Mouse (Mus musculus) heart, embryonic 16.5 days (tissue): Measurements from ENCODE around the gene Cers6. TPM values are rescaled to one million over a fixed set of nuclear protein-coding genes. Genes with fewer than 3 reads are reported as not detected.

ENCODE experiments used
- ATAC-seq: fragments of 200-750 bp; cut with Nextera tagmentation; replicated peaks from 2 replicates; pipeline ENCODE4 v1.8.0; 2017; ENCODE audit warnings: moderate number of reproducible peaks; ENCODE audit not compliant: insufficient read depth, low FRiP score; ENCODE audit errors: extremely low read depth
- H3K27ac ChIP-seq: fragments of 300-500 bp; sonication (generic); 2 replicates; pipeline ENCODE4 v1.5.1; 2014; ENCODE audit warnings: mild to moderate bottlenecking, low read length, control low read depth, moderate library complexity
- H3K27me3 ChIP-seq: fragments of 300-500 bp; sonication (generic); 2 replicates; pipeline ENCODE4 v1.6.1; 2014; ENCODE audit warnings: low read length, mixed read lengths; ENCODE audit not compliant: control insufficient read depth, insufficient read depth
- H3K36me3 ChIP-seq: fragments of 300-500 bp; sonication (generic); 2 replicates; pipeline ENCODE4 v1.6.1; 2014; ENCODE audit not compliant: control insufficient read depth, insufficient read depth
- H3K4me1 ChIP-seq: fragments of 300-500 bp; sonication (generic); 2 replicates; pipeline ENCODE4 v1.6.1; 2014; ENCODE audit warnings: low read length, mixed read lengths; ENCODE audit not compliant: control insufficient read depth, insufficient read depth
- H3K4me2 ChIP-seq: fragments of 300-500 bp; sonication (generic); 2 replicates; pipeline ENCODE4 v1.6.1; 2014; ENCODE audit warnings: low read depth, mild to moderate bottlenecking, control low read depth, low read length
- H3K4me3 ChIP-seq: fragments of 300-500 bp; sonication (generic); 2 replicates; pipeline ENCODE4 v1.5.1; 2014; ENCODE audit warnings: mild to moderate bottlenecking, control low read depth, low read length
- H3K9ac ChIP-seq: fragments of 300-500 bp; sonication (generic); 2 replicates; pipeline ENCODE4 v1.6.1; 2014; ENCODE audit warnings: low read length, control low read depth
- H3K9me3 ChIP-seq: fragments of 300-500 bp; sonication (generic); replicated peaks from 2 replicates; pipeline ENCODE4 v1.6.1; 2016; ENCODE audit warnings: low read length; ENCODE audit not compliant: control insufficient read depth
- WGBS: fragments of 180-500 bp; shearing (Covaris S2); extraction: QIAGEN DNeasy Blood & Tissue Kit; methylation state at CpG from one replicate; pipeline ENCODE4 v1.1.7; 2014; 5-methylcytosine and 5-hydroxymethylcytosine counted together
- polyA plus RNA-seq: library from polyadenylated mRNA; unstranded; fragments of >200 nt; fragmentation: Nextera tagmentation; extraction: Ambion mirVana; gene quantifications from 2 replicates; pipeline ENCODE4 v1.2.1, GENCODE M21; 2015

Gene Cers6
- polyA plus RNA-seq, 1 experiment from 2014 or later, result 22.3 TPM

GRCm38 (mm10) chr2:68889661-68890170, 28.5 kb downstream of the Cers6 start:
- no peak overlapping the region for H3K9ac ChIP-seq
- no peak overlapping the region for H3K4me2 ChIP-seq
- WGBS, result 81% methylated on average over 5 of the region's 5 CpGs
- no peaks in the 10 kb centered on the region for H3K36me3 ChIP-seq
- peaks cover 19% of the 10 kb centered on the region for H3K4me1 ChIP-seq
- H3K4me3 ChIP-seq, result no peak overlapping the region
- H3K27me3 ChIP-seq, result no peaks in the 10 kb centered on the region
- H3K27ac ChIP-seq, result no peak overlapping the region
- ATAC-seq, result no peak
- H3K9me3 ChIP-seq, result no peaks in the 10 kb centered on the region

- Histone ChIP-seq H3K9ac (no peak overlapping the region), H3K4me1 (peaks cover 26% of the 10 kb centered on the region), H3K36me3 (no peaks in the 10 kb centered on the region), H3K27me3 (no peaks in the 10 kb centered on the region), H3K27ac (no peak overlapping the region), H3K4me3 (no peak overlapping the region), H3K9me3 (no peaks in the 10 kb centered on the region), H3K4me2 (no peak overlapping the region)
- WGBS, result 93% methylated on average over 4 of the region's 4 CpGs
- no peak for ATAC-seq
Observed at GRCm38 (mm10) chr2:68892476-68892875, 31.2 kb downstream of the Cers6 start.

GRCm38 (mm10) chr2:68895044-68895764, 34.0 kb downstream of the Cers6 start:
- Histone ChIP-seq H3K36me3 (no peaks in the 10 kb centered on the region), H3K4me1 (peaks cover 26% of the 10 kb centered on the region), H3K9me3 (no peaks in the 10 kb centered on the region), H3K9ac (no peak overlapping the region), H3K27me3 (no peaks in the 10 kb centered on the region), H3K4me3 (no peak overlapping the region), H3K4me2 (peak overlapping the region; percentile 38; the same call in 1 of the 2 replicates), H3K27ac (peak overlapping the region; percentile 71)
- WGBS, result 78% methylated on average over 10 of the region's 10 CpGs
- ATAC-seq, result no peak

GRCm38 (mm10) chr2:68896196-68896595, 35.0 kb downstream of the Cers6 start:
- Histone ChIP-seq H3K4me1 (peaks cover 36% of the 10 kb centered on the region), H3K9ac (no peak overlapping the region), H3K27ac (peak overlapping the region; percentile 71), H3K9me3 (no peaks in the 10 kb centered on the region), H3K4me2 (peak overlapping the region; percentile 38), H3K36me3 (no peaks in the 10 kb centered on the region), H3K27me3 (no peaks in the 10 kb centered on the region), H3K4me3 (no peak overlapping the region)
- 36% methylated on average over 4 of the region's 4 CpGs for WGBS
- ATAC-seq, result peak; percentile 76

DNA sequence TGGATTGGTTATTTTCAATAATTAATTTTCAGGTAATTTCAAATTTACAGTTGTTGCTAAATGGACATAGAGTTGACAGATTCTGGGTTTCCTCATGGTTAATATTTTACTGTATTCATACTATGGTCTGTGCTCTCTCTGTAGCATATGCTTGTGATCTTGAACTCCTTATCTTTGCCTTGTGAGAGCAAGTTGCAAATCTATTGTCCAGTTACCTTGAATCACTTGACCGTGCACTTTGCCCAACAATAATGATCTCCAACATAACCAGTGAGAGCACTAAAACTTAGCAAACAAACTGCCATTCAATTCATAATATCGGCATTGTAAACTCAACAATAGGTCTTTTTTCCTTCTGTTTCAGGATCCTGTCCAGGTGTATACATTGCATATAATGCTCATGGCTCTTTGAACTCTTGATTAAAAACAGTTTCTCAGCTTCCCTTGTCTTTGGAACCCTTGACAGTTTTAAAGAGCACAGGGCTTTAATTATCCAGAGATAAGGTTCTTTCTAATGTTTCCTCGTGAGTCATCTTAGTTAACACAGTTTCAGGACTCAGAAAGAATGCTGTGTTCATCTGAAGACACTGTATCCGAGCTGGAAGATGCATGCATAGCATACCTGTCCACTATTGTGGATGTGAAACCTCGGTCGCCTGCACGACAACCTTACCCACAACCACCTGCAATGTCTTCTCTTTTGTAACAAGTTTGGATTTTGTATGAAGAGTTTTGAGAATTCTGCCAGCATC, 38.7 kb downstream of the Cers6 start:
- H3K36me3 ChIP-seq, result no peaks in the 10 kb centered on the region
- ATAC-seq, result no peak
- H3K27ac ChIP-seq, result peak overlapping the region; percentile 65; the same call in 1 of the 2 replicates
- H3K9ac ChIP-seq, result no peak overlapping the region
- peaks cover 36% of the 10 kb centered on the region for H3K4me1 ChIP-seq
- H3K4me2 ChIP-seq, result no peak overlapping the region
- WGBS, result 69% methylated on average over 7 of the region's 7 CpGs
- no peaks in the 10 kb centered on the region for H3K9me3 ChIP-seq
- no peak overlapping the region for H3K4me3 ChIP-seq
- H3K27me3 ChIP-seq, result no peaks in the 10 kb centered on the region

- peaks cover 28% of the 10 kb centered on the region for H3K4me1 ChIP-seq
- no peaks in the 10 kb centered on the region for H3K27me3 ChIP-seq
- peak overlapping the region; percentile 65 for H3K27ac ChIP-seq
- ATAC-seq, result peak; percentile 25; the same call in 1 of the 2 replicates
- peak overlapping the region; percentile 27 for H3K4me2 ChIP-seq
- 28% methylated on average over 9 of the region's 9 CpGs for WGBS
- H3K4me3 ChIP-seq, result no peak overlapping the region
- no peaks in the 10 kb centered on the region for H3K9me3 ChIP-seq
- no peaks in the 10 kb centered on the region for H3K36me3 ChIP-seq
- H3K9ac ChIP-seq, result no peak overlapping the region
Observed at GRCm38 (mm10) chr2:68900640-68901378, 39.6 kb downstream of the Cers6 start.

DNA sequence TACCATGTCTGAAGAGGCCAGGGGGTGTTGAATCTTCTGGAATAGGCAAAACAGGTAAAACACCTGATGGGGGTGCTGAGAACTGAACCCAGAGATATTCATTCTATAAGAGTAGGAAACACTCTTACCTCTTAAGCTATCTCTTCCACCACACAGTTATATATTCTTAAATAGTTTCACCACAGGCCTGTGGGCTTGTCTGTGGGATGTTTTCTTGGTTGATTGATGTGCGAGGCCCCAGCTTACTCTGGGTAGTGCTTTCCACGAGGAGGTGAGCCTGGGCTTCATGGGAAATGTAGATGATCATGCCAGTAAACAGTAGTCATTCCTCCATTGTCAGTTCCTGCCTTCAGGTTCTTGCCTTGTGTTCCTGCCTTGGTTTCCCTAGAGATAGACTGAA, 40.5 kb downstream of the Cers6 start:
- WGBS, result 83% methylated on average over 2 of the region's 2 CpGs
- Histone ChIP-seq H3K36me3 (no peaks in the 10 kb centered on the region), H3K27ac (no peak overlapping the region), H3K9ac (no peak overlapping the region), H3K4me1 (peaks cover 19% of the 10 kb centered on the region), H3K4me3 (no peak overlapping the region), H3K27me3 (no peaks in the 10 kb centered on the region), H3K9me3 (no peaks in the 10 kb centered on the region), H3K4me2 (no peak overlapping the region)
- no peak for ATAC-seq

- H3K9ac ChIP-seq, result no peak overlapping the region
- H3K4me2 ChIP-seq, result no peak overlapping the region
- no peaks in the 10 kb centered on the region for H3K9me3 ChIP-seq
- no peak overlapping the region for H3K27ac ChIP-seq
- H3K27me3 ChIP-seq, result no peaks in the 10 kb centered on the region
- no peaks in the 10 kb centered on the region for H3K36me3 ChIP-seq
- WGBS, result 79% methylated on average over 6 of the region's 6 CpGs
- ATAC-seq, result no peak
- H3K4me3 ChIP-seq, result no peak overlapping the region
- H3K4me1 ChIP-seq, result peaks cover 15% of the 10 kb centered on the region
Observed at GRCm38 (mm10) chr2:68902546-68902945, 41.3 kb downstream of the Cers6 start.
